Mouse (Mus musculus) heart, postnatal 36 days (tissue): ENCODE results near the gene Efcab2. TPM values are rescaled to one million over a fixed set of nuclear protein-coding genes. Genes with fewer than 3 reads are reported as not detected.
A peak's percentile ranks its signal among the peaks of the same experiment; 100 is the strongest.

Experiments
- DNase-seq, 2 experiments: peaks; one replicate each; pipeline ENCODE4 v3.0.0; 2021 to 2022
- intact Hi-C: fragments of 180-260 bp; cut with DNase I; formaldehyde crosslinking; loops from one replicate; pipeline ENCODE4 v1.15.1; 2025
- total RNA-seq, 2 experiments: library from RNA; stranded (reverse); gene quantifications; 2 replicates each; pipeline ENCODE4 v1.2.3; 2021

Gene Efcab2
- total RNA-seq, 2 experiments from 2014 or later, result 77.4 to 81.4 TPM

DNA sequence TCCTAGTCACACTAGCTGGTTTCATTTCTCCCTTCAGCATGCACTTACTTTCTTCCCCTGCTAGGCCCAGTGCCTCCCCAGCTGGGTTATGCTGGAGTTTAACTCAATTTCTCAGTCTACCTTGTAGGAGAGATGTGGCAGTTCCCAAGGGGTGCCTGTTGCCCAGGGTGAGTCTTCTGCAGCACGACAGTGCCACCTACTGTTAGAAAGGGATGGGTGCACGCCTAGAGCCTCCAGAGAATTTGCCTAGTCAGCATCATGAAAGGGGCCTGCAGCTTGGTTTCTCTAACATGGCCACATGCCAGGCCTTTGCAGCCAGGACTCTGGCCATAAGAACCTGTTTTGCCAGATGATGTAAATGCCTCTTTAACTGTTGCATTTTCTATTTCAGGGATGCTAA, 57.8 kb downstream of the Efcab2 start:
- peak; percentile 76 to 78 for DNase-seq
- intact Hi-C loops, result loop anchor here (5.0 to 10.0 kb wide), 2 partner anchors 316 to 519 kb away; no protein-coding TSS in a partner anchor

DNA sequence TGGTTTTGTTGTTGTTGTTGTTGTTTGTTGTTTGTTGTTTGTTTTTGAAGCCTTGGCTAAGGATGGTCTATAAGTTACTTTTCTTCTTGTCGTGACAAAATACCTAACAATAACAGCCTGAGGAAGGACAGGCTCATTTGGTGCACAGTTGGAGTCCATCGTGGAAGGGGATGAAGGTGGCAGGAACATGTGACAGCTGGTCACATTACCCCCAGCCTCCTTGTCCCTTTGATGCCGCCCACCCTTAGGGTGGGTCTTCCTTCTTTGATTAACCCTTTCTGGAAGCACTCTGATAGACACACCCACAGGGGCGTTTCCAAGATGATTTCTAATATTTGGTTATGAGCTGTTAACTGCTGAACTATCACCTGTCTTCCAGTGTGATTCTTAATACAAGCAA, 58.3 kb downstream of the Efcab2 start:
- intact Hi-C loops, result loop anchor here (5.0 to 10.0 kb wide), 2 partner anchors 317 to 519 kb away; no protein-coding TSS in a partner anchor
- DNase-seq, result no peak

DNA sequence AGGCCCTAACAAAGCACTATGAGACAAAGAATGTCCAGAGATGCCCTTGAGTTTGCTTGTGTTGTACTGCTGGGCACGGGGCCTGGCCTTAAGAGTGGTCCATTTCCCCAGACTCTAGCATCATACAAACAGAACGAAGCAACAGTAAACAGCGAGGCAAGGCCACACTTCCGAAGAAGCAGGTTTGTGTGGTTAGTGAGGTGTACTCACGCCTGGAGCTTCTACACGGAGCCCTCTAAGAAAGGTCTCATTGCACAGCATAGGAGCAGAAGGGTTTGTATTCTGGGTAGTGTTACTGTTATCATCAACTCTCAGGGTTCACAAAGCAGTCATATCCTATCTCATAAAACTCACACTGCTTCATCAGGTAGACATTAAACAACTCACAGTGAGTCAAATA, 61.7 kb downstream of the Efcab2 start:
- intact Hi-C loops, result loop anchor here (10.0 kb wide), 1 partner anchor 523 kb away; no protein-coding TSS in a partner anchor
- no peak for DNase-seq

DNA sequence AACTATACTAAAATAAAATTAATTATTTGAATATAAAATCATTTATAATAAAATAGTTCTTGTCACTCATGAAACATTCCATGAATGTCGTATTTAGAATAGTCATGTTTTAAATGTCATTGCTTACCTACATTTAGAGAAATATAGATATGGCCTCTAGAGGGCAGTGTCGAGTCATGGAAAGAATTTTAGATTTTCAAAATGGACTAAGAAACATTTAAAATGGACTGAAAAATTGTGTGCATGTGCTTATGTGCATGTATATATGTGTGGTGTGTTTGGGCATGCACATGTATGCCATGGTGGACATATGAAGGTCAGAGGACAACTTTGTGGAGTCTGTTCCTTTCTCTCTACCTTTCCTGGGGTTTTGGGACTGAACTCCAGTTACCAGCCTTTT, 62.4 kb downstream of the Efcab2 start:
- intact Hi-C loops, result loop anchor here (10.0 kb wide), 1 partner anchor 523 kb away; no protein-coding TSS in a partner anchor
- DNase-seq, result no peak

DNA sequence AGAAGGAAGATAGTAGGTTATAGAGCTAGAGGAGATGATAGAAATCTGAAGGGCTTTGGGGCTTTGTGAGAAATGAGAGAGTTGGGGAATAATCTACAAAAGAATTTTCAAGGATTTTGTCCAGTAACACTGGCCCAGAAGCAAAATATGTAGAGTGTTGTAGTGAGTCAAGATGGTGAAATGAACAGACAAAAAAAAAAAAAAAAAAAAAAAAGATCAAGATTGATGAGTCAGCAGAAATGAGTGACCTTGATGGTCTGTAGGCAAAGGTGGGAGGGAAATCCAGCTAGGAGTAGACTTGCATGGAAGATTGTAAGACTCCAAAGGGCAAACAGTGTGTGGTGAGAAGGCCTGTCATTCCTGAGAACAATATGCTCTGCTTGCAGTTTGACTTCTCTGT, 78.0 kb downstream of the Efcab2 start:
- no peak for DNase-seq
- intact Hi-C loops, result no loop called here

DNA sequence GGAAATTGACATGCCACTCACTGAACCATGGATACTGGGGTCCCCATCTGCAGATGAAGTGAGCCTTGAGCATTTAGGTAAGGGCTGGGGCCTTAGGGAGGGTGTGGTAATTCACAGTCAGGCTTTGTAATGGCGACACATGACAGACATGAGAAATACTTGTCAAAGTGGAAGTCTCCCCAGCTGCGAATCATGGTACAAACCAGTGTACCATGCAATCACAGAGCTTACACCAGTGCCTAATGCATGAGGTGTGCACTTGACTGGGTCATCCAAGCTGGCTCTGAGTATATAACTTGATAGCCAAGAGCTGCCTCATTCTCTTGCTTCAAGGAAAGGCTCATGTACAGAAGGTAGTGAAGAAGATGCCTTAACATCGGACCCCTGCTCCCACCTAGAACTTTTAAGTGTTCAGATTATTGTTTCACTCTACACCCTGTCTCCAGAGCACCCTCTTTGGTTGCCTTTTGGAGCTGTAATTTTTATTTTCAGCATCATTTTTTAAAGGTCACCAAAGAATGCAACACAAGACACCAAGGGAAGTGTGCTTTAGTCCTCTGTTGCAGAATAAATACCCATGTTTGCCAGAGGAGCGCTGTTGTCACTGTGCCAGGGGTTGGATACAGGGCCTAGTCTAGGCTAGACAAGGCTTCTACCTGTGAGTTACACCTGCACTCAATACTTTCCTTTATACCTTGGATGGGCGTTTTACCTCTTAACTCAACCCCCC, 79.4 kb downstream of the Efcab2 start:
- intact Hi-C loops, result no loop called here
- no peak for DNase-seq

DNA sequence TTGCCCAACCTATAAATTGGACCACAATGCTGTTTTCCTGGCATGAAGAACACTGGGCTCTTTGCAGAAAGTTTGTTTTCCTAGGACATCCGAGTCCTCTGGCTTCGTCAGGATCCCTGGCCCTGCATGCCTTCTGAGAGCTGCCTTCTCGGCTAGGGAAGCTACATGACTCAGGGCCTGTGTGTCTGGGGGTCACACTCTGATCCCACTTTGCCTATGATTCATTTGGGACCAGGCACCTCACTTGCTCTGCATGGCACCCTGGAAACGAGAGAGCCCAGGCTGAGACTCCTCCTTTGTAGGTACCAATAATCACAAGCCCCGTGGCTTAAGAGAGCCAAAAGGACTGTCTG, 80.0 kb downstream of the Efcab2 start:
- no peak for DNase-seq
- intact Hi-C loops, result no loop called here

DNA sequence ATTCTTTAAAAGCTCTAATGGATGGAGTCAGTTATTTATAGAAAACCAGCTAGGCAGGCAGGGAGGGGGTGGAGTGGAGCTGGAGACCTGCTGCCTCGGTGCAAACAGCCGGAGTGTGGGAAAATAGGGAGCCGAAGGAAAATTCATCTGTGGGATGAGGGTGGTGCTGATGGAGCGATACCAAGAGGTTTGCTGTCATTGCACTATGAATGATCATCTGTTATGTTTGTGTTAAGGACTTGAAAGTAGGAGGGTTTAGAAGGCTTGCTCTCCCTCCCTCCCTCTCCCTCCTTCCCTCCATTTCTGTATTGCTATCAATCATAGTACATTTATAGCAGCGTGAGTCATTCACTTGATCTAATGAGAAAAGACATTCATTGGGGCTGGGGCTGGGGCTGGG, 80.9 kb downstream of the Efcab2 start:
- intact Hi-C loops, result no loop called here
- no peak for DNase-seq

DNA sequence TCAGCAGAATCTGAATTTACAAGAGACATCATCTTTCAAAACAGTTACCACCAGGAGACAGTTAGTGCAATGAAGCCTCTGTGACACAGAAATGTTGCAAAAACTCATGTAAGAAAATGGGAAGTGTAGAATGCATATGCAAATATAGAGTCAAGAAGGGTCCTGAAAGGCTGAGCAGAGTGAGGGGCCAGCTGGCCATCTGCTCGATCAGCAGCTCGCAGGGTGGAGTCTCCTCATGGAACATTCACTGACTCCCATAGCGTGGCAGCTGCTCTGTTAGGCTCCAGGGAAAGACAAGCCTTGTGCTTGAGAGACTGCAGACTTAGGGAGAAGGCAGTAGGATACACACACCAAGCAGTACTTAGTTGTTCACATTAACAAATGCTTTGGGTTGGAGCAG, 83.2 kb downstream of the Efcab2 start:
- DNase-seq, result no peak
- intact Hi-C loops, result no loop called here

DNA sequence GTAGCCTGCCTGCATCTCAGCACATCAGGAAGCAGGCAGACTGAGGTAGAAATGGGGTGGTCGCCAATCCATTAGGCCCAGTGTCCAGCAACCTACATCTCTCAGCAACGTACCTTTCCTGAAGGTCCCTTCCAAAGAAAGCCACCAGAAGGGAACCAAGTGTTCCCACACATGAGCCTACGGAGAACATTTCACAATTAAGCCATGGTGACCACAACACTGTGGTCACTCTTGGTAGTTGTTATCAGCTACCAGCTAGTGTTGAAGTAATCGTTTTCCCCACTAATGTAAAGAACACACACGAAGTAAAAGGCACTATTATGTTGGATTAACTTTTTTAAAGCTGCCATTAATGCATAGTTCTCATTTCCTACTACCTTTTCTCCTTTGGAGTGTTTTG, 85.8 kb downstream of the Efcab2 start:
- no peak for DNase-seq
- intact Hi-C loops, result no loop called here

DNA sequence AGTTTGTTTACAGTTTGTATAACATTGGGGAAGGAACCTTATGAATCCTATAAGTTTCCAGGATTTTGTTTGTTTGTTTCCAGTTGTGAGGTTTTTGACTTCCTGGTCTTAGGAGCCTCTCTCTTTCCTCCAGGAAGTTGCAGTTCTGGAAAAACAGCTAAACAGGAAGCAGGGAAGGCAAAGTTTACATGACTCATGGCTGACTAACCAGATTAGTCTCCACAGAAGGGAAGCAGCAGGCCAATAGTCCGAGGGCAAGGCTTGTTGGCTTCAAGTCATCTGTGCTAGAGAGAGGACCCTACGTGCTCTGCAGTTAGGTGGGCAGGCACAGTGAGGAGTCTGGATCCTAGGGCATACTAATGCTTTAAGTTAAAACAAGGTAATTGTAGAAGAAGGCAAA, 86.6 kb downstream of the Efcab2 start:
- no peak for DNase-seq
- intact Hi-C loops, result no loop called here

DNA sequence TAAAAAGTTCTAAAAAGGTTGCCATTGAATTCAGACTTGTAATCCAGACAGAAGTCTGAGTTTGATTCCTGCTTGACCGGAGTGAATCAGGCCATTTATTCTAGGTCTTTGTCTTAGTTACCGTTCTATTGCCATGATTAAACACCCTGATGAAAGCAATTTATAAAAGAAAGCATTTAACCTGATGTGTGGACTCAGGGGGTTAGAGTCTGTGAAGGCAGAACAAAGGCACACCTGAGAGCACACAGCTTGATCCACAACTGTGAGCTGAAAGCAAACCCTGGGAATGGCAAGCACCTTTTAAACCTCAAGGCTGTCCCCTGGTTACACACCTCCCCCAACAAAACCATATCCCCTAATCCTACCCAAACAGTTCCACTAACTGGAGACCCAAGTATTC, 90.3 kb downstream of the Efcab2 start:
- intact Hi-C loops, result no loop called here
- no peak for DNase-seq

DNA sequence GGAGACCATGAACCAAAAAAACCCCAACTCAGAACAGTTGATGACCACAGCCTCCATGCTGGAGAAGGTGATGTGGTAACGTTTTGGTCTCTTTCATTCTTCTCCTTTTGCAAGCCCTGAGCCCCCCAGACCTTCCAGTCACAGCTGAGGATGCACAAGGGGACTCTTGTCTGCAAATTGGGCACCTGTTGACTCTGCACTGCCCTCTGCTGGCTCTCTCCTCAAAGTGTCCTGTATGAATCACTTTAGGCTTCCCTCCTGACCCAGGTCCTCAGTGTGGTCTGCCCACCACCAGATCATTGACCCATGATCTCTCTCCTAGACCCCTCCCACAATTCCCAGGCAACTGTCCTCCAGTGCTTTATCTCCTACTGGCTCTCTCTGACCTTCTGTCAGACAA, 91.0 kb downstream of the Efcab2 start:
- intact Hi-C loops, result no loop called here
- peak; percentile 18 to 19 for DNase-seq

DNA sequence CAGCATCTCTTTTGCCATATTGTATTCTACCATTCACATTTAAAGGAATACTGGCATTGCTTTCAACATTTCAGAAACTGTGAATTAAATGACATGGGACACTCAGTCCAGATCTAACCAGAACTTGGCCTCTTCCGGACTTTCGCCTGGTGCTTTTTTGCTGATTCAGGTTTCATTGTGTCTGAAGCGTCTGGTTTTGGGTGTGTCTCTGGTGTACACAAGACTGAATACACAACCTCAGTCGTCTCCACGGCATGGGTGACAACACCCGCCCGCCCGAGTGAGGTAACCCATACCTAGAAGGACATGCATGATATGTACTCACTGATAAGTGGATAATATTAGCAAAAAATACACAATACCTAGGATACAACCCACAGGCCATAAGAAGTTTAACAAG, 101.1 kb downstream of the Efcab2 start:
- intact Hi-C loops, result no loop called here
- no peak for DNase-seq

DNA sequence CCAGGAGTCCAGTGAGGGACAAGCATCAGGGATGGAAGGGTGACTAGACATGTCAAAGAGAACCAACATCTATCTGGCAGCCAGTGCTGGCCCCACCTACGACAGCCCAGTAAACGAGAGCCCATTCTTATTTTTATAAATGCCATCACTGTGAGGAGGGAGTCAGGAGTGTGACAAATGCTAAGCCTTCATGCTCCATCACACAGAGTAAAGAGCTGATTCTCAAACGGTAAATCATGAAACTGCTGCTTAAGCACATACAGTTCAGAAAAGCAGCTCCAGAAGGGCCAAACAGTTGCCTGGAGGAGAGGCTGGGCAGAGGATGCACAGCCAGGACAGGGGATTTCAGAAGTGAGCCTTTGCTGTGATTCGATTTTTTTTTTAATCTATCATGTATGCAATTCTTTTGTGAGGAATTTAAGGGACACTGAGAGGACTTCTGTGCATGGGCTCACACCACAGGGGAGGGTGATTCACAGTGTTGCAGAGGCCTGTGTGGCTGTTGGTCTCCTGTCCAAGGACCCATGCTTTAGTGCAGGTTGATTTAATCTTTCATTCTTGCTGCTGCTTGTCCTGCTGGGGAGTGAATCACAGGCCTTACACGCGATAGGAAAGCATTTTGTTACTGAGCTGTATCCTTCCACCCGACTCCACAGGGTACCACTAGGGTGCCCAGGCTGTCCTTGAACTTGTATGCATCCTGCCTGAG, 106.6 kb downstream of the Efcab2 start:
- no peak for DNase-seq
- intact Hi-C loops, result no loop called here

DNA sequence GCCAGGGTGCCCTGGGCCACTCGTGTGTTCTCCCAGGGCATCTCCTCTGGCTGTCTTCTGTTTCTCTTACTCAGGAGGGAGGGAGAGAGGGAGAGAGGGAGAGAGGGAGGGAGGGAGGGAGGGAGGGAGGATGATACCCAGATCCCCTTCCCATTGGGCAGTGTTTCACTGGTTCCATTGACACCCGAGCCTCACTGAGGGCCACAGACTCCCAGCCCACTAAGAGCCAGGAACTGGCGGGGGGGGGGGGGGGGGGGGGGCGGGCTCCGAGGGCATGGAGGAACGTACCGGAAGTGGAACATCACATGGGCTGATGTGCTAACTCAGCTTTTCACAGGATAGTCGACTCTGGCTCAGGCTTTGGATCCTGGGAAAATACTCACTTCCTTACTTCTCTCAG, 108.1 kb downstream of the Efcab2 start:
- intact Hi-C loops, result no loop called here
- DNase-seq, result no peak

DNA sequence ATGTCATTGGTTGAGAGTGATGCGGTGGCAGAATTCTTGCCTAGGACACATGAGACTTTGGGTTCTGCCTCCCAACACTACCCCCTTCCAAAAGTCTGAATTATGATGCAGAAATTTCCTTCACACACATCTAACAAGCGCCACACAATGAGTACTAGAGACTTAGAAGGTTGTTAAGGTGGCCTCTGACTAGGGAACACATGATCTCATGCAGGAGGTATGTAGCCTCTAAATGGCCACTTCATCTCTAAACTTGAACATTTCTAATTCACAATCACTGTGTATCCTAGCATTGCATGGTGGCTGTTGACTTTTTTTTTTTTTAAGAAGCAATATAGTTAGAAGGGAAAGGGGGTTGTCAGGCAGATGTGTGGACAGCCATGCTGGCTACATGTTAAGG, 110.0 kb downstream of the Efcab2 start:
- no peak for DNase-seq
- intact Hi-C loops, result no loop called here

DNA sequence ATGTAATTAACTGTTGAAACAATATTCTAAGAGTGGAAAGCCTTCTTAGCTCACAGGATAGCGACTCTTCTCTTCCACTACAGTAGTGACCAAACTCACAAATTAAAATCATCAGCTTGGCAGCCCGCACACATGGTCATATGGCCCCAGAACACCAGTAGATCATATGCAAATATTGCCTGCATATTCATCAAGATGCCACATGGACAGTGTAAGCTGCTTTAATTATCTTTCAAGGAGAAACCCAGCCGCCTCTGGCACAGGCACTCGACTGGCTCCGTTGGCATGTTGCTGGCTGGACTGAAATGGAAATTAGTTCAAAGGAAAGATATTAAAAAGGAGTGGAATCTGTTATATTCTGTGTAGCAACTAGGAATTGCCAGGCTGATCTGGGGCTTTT, 116.5 kb downstream of the Efcab2 start:
- intact Hi-C loops, result no loop called here
- no peak for DNase-seq

DNA sequence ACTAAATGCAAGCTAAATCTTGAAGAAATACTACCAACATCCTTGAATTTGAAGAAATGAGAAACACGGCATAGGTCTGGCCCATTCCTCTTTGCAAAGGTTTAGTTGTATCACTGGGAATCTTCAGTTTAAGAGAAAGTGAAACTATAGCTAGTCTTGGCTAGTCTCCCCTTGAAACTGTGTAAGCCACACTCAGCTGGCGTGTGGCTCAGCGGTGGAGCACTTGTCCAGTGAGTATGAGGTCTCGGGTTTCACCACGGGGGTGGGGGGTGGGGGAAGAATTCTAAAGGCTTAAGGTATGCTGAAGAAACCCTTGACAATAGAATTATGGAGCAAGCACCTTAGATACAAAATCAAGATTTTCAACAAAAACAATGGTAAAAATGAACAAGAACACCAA, 117.3 kb downstream of the Efcab2 start:
- DNase-seq, result no peak
- intact Hi-C loops, result no loop called here

DNA sequence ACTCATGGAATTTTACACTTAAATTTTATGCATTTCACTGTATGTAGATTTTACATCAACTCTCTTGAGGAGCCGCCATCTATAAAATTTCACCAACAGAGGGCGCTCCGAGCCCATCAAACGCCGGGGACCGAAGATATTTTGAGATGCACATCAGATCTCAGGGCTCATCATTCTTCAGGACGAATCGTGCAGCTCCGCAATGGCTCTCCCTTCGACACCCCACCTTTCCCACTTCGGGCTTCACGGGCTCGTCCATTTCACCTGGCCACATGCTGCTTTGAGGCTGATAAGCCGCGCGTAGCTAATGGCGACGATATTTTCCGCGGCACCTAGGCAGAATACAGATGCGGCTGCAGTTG, 121.3 kb downstream of the Efcab2 start:
- DNase-seq, result peak; percentile 69 to 70
- intact Hi-C loops, result loop anchor here (1.0 to 5.0 kb wide), 5 partner anchors 433 to 950 kb away; no protein-coding TSS in a partner anchor

DNA sequence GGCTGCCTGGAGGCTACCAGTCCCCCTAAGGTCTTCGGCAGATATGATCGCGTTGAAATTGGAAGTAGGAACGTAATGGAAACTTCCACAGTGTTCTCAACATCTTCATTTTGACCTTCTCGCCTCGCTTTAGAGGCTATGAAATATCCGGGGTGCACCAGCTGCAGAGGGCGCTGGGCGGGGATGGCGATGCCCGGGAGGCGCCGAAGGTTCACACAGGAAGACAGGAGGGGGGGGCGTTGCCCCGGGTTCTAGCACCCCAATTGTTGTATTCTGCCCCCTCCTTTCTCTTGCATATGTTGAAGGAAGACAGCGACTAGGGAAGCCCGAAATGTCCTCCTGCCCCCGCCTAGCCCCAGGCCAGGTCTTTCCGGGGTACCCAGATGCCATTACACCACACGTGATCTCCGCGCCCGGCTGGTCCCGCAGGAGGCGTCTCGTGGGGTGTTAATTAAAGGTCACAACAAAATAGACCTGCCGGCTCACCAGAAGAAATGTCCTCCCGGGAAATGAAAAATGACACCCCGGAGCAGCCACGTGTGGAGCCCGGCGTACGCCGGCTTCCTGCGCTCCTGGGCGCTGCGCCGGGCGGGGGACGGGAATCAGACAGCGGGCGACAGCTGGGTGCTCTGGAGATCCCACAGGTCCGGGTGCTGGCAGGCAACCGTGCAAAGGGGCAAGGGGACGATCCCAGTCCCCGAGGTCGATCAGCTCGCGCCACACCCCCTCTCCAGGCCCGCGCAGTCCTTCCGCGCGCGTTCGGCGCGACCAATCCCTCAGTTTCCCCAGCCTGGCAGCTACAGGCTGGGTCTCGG, 121.9 kb downstream of the Efcab2 start:
- DNase-seq, result peak; percentile 20 to 47
- intact Hi-C loops, result loop anchor here (1.0 to 5.0 kb wide), 6 partner anchors 162 to 950 kb away; no protein-coding TSS in a partner anchor
